Comparison of ENCODE assay signal across 33 mouse cellular contexts in genomic region chr11:71103931-71104330, GRCm38 (mm10). TPM values are rescaled to one million over a fixed set of nuclear protein-coding genes. Genes with fewer than 3 reads are reported as not detected.
"Had no signal": no experiment of that assay in that cellular context is flagged by ENCODE, and none has a peak within 500 bp of the region (broad histone marks: within the 10 kb centered on the region; RNA-seq: fewer than 3 reads in every experiment).

No protein-coding gene starts in this region.

- H3K9ac ChIP-seq: limb, embryonic 12.5 days; limb, embryonic 13.5 days; limb, embryonic 15.5 days; liver, embryonic 12.5 days; liver, embryonic 13.5 days; liver, embryonic 14.5 days; liver, embryonic 15.5 days; liver, postnatal 0 days; lung, embryonic 14.5 days; lung, embryonic 15.5 days; midbrain, embryonic 12.5 days; midbrain, embryonic 13.5 days; midbrain, embryonic 15.5 days; neural tube, embryonic 12.5 days; neural tube, embryonic 13.5 days had no signal

- H3K4me1 ChIP-seq: limb, embryonic 10.5 days; limb, embryonic 12.5 days; limb, embryonic 13.5 days; limb, embryonic 15.5 days; liver, embryonic 12.5 days; liver, embryonic 13.5 days; liver, embryonic 15.5 days; lung, embryonic 15.5 days; megakaryocyte, embryonic 14.5 days; midbrain, embryonic 10.5 days; midbrain, embryonic 12.5 days; midbrain, embryonic 13.5 days; midbrain, embryonic 15.5 days; neural tube, embryonic 12.5 days; neural tube, embryonic 13.5 days had no signal

- ATAC-seq: liver, embryonic 12.5 days; liver, postnatal 0 days; lung, postnatal 0 days; midbrain, embryonic 13.5 days; midbrain, embryonic 15.5 days; midbrain, embryonic 16.5 days had no signal

- H3K27me3 ChIP-seq: limb, embryonic 12.5 days; limb, embryonic 13.5 days; limb, embryonic 15.5 days; liver, embryonic 12.5 days; liver, embryonic 13.5 days; liver, embryonic 15.5 days; lung, embryonic 15.5 days; megakaryocyte, embryonic 14.5 days; midbrain, embryonic 12.5 days; midbrain, embryonic 13.5 days; midbrain, embryonic 15.5 days; neural tube, embryonic 12.5 days; neural tube, embryonic 13.5 days had no signal

- H3K4me2 ChIP-seq: limb, embryonic 12.5 days; limb, embryonic 13.5 days; limb, embryonic 15.5 days; liver, embryonic 11.5 days; liver, embryonic 12.5 days; liver, embryonic 13.5 days; liver, embryonic 15.5 days; lung, embryonic 14.5 days; lung, embryonic 15.5 days; midbrain, embryonic 11.5 days; midbrain, embryonic 12.5 days; midbrain, embryonic 13.5 days; midbrain, embryonic 15.5 days; neural tube, embryonic 12.5 days; neural tube, embryonic 13.5 days had no signal

- H3K9me3 ChIP-seq: limb, embryonic 10.5 days; limb, embryonic 12.5 days; limb, embryonic 13.5 days; limb, embryonic 15.5 days; liver, embryonic 12.5 days; liver, embryonic 13.5 days; liver, embryonic 15.5 days; lung, embryonic 15.5 days; midbrain, embryonic 10.5 days; midbrain, embryonic 13.5 days; midbrain, embryonic 15.5 days; neural tube, embryonic 12.5 days had no signal

- H3K36me3 ChIP-seq: limb, embryonic 10.5 days; limb, embryonic 12.5 days; limb, embryonic 13.5 days; limb, embryonic 15.5 days; liver, embryonic 12.5 days; liver, embryonic 13.5 days; liver, embryonic 15.5 days; lung, embryonic 15.5 days; midbrain, embryonic 10.5 days; midbrain, embryonic 12.5 days; midbrain, embryonic 13.5 days; midbrain, embryonic 15.5 days; neural tube, embryonic 12.5 days; neural tube, embryonic 13.5 days had no signal

- H3K4me3 ChIP-seq: limb, embryonic 10.5 days; limb, embryonic 12.5 days; limb, embryonic 13.5 days; limb, embryonic 15.5 days; liver, embryonic 12.5 days; liver, embryonic 13.5 days; liver, embryonic 15.5 days; lung, embryonic 15.5 days; megakaryocyte, embryonic 14.5 days; midbrain, embryonic 10.5 days; midbrain, embryonic 12.5 days; midbrain, embryonic 13.5 days; midbrain, embryonic 15.5 days; myocyte; neural tube, embryonic 12.5 days; neural tube, embryonic 13.5 days had no signal

- H3K27ac ChIP-seq: limb, embryonic 10.5 days; limb, embryonic 12.5 days; limb, embryonic 13.5 days; limb, embryonic 15.5 days; liver, embryonic 12.5 days; liver, embryonic 13.5 days; liver, embryonic 14.5 days; liver, embryonic 15.5 days; lung, embryonic 15.5 days; macrophage; midbrain, embryonic 10.5 days; midbrain, embryonic 12.5 days; midbrain, embryonic 13.5 days; midbrain, embryonic 15.5 days; neural tube, embryonic 12.5 days; neural tube, embryonic 13.5 days had no signal

- DNase-seq: liver; liver, embryonic 13.5 days; liver, postnatal 0 days; lung, adult 18-20 months; lung, adult 2 months; lung, embryonic 14.5 days; lung, postnatal 10 days; lung, postnatal 14 days; lung, postnatal 36 days; lung, postnatal 4 days; midbrain, embryonic 14.5 days had no signal

RNA-seq across cellular contexts. Expression of gene Nlrp1a, which starts 40.6 kb away (rescaled TPM):
- polyA plus RNA-seq: limb, embryonic 10.5 days; lung, adult 2 months; midbrain, embryonic 14.5 days; myocyte; neural tube, embryonic 11.5 days; neural tube, embryonic 12.5 days had no signal
